Mouse (Mus musculus) myocyte (in vitro differentiated cells): Measurements from ENCODE around the gene 2510002D24Rik. TPM values are rescaled to one million over a fixed set of nuclear protein-coding genes. Genes with fewer than 3 reads are reported as not detected.
"Not testable (repeated sequence)": the region's sequence is repeated elsewhere in the genome, so short reads cannot be mapped to it uniquely, and the experiment has no call there.

Experiments
- H3K27me3 ChIP-seq: one replicate; pipeline ENCODE4 v1.6.1; 2011; ENCODE audit not compliant: control insufficient read depth, insufficient read depth, insufficient read length
- H3K36me3 ChIP-seq: one replicate; pipeline ENCODE4 v1.6.1; 2011; ENCODE audit not compliant: control insufficient read depth, insufficient read depth
- H3K4me2 ChIP-seq: one replicate; pipeline ENCODE4 v1.6.1; 2011; ENCODE audit warnings: low read depth, control low read depth
- H3K4me3 ChIP-seq: one replicate; pipeline ENCODE4 v1.5.1; 2011; ENCODE audit warnings: mild to moderate bottlenecking, control low read depth, moderate library complexity
- H3K79me2 ChIP-seq: one replicate; pipeline ENCODE4 v1.6.1; 2011; ENCODE audit not compliant: control insufficient read depth, insufficient read depth
- H3ac ChIP-seq: one replicate; pipeline ENCODE4 v1.6.1; 2011; ENCODE audit not compliant: control insufficient read depth, insufficient read length
- CEBPB ChIP-seq: IDR thresholded peaks from 2 replicates; pipeline ENCODE4 v1.6.1; 2011; ENCODE audit warnings: mild to moderate bottlenecking, moderate library complexity; ENCODE audit not compliant: poor library complexity, insufficient read depth, severe bottlenecking
- E2F4 ChIP-seq: IDR thresholded peaks from one replicate; pipeline ENCODE4 v1.6.1; 2011; ENCODE audit warnings: mild to moderate bottlenecking, control low read depth, moderate library complexity; ENCODE audit not compliant: insufficient read depth
- MAX ChIP-seq: IDR thresholded peaks from one replicate; pipeline ENCODE4 v1.6.1; 2011; ENCODE audit warnings: low read depth, mild to moderate bottlenecking, control low read depth
- MYOD1 ChIP-seq, 3 experiments: IDR thresholded peaks; one replicate each; pipeline ENCODE4 v1.6.1; 2011; ENCODE audit warnings: control low read depth in 2 of 3, low read depth in 2 of 3, mild to moderate bottlenecking in 2 of 3, moderate library complexity in 1 of 3; ENCODE audit not compliant: insufficient read length in 2 of 3, control insufficient read depth in 1 of 3
- MYOG ChIP-seq, 3 experiments: IDR thresholded peaks; one replicate each; pipeline ENCODE4 v1.6.1; 2011; ENCODE audit warnings: control low read depth in 2 of 3, low read depth in 2 of 3, mild to moderate bottlenecking in 2 of 3; ENCODE audit not compliant: insufficient read length in 2 of 3, control insufficient read depth in 1 of 3, insufficient read depth in 1 of 3
- POLR2A ChIP-seq: IDR thresholded peaks from one replicate; pipeline ENCODE4 v1.6.1; 2011; ENCODE audit warnings: low read depth, mild to moderate bottlenecking, control low read depth, moderate library complexity; ENCODE audit not compliant: insufficient read length
- POLR2AphosphoS2 ChIP-seq: IDR thresholded peaks from one replicate; pipeline ENCODE4 v1.6.1; 2011; ENCODE audit warnings: low read depth, control low read depth; ENCODE audit not compliant: insufficient read length
- REST ChIP-seq: IDR thresholded peaks from one replicate; pipeline ENCODE4 v1.6.1; 2011; ENCODE audit warnings: mild to moderate bottlenecking, control low read depth, moderate library complexity; ENCODE audit not compliant: insufficient read depth, insufficient read length
- SRF ChIP-seq: IDR thresholded peaks from one replicate; pipeline ENCODE4 v1.6.1; 2011; ENCODE audit warnings: low read depth; ENCODE audit not compliant: control insufficient read depth, insufficient read length
- TCF12 ChIP-seq: IDR thresholded peaks from one replicate; pipeline ENCODE4 v1.6.1; 2011; ENCODE audit warnings: mild to moderate bottlenecking, control low read depth; ENCODE audit not compliant: poor library complexity, insufficient read depth, severe bottlenecking
- TCF3 ChIP-seq: IDR thresholded peaks from one replicate; pipeline ENCODE4 v1.6.1; 2011; ENCODE audit warnings: low read depth, control low read depth; ENCODE audit not compliant: insufficient read length
- USF1 ChIP-seq: IDR thresholded peaks from one replicate; pipeline ENCODE4 v1.6.1; 2011; ENCODE audit warnings: low read depth, mild to moderate bottlenecking, control low read depth, moderate library complexity
- polyA plus RNA-seq: library from polyadenylated mRNA; unstranded; fragments of >200 nt; fragmentation: generic; extraction: Trizol; gene quantifications from one replicate; pipeline ENCODE4 v1.2.1, GENCODE M21; 2012; ENCODE audit warnings: missing spikeins

The 2510002D24Rik gene
- polyA plus RNA-seq, 1 experiment, result 1.2 TPM

GRCm38 (mm10) chr16:18829102-18829501, 7.3 kb upstream of the 2510002D24Rik start:
- no peak overlapping the region for H3ac ChIP-seq
- no peaks in the 10 kb centered on the region for H3K79me2 ChIP-seq
- no peaks in the 10 kb centered on the region for H3K27me3 ChIP-seq
- H3K4me2 ChIP-seq, result no peak overlapping the region
- no peak for TF ChIP-seq CEBPB
- no peak for TF ChIP-seq USF1
- no peak for TF ChIP-seq MAX
- TF ChIP-seq E2F4, result no peak
- TF ChIP-seq POLR2AphosphoS2, result no peak
- no peak for TF ChIP-seq TCF3
- no peak overlapping the region for H3K4me3 ChIP-seq
- peaks cover 83% of the 10 kb centered on the region for H3K36me3 ChIP-seq

- peaks cover 57% of the 10 kb centered on the region for H3K36me3 ChIP-seq
These were observed 2.9 kb upstream of the 2510002D24Rik start for GRCm38 (mm10) chr16:18833486-18833885.

GRCm38 (mm10) chr16:18836073-18836467, 308 bp upstream of the 2510002D24Rik start:
- Histone ChIP-seq H3ac (peak overlapping the region; percentile 34), H3K27me3 (no peaks in the 10 kb centered on the region), H3K36me3 (peaks cover 33% of the 10 kb centered on the region), H3K79me2 (no peaks in the 10 kb centered on the region), H3K4me3 (no peak overlapping the region), H3K4me2 (no peak overlapping the region)
- TF ChIP-seq SRF, result no peak
- no peak for TF ChIP-seq MYOD1 (IDR thresholded peaks at IDR 0.05; ENCODE audit: control insufficient read depth in 1 of 3, insufficient read length in 2 of 3, low read depth in 2 of 3)
- no peak for TF ChIP-seq REST
- no peak for TF ChIP-seq TCF12
- TF ChIP-seq POLR2A, result no peak
- no peak for TF ChIP-seq CEBPB
- TF ChIP-seq MAX, result no peak

More at GRCm38 (mm10) chr16:18833486-18833885, 2.9 kb upstream of the 2510002D24Rik start:
- Histone ChIP-seq H3K4me3 (no peak overlapping the region), H3K27me3 (no peaks in the 10 kb centered on the region), H3K79me2 (no peaks in the 10 kb centered on the region), H3ac (no peak overlapping the region), H3K4me2 (no peak overlapping the region)
- TF ChIP-seq SRF, result no peak
- no peak for TF ChIP-seq TCF12
- TF ChIP-seq POLR2A, result no peak
- no peak for TF ChIP-seq TCF3
- TF ChIP-seq MYOD1 (IDR thresholded peaks at IDR 0.05; ENCODE audit: control insufficient read depth in 1 of 3, insufficient read length in 2 of 3, low read depth in 2 of 3), result no peak
- no peak for TF ChIP-seq MAX
- no peak for TF ChIP-seq USF1
- TF ChIP-seq E2F4, result no peak
- TF ChIP-seq MYOG (IDR thresholded peaks at IDR 0.05; ENCODE audit: control insufficient read depth in 1 of 3, insufficient read depth in 1 of 3, insufficient read length in 2 of 3, low read depth in 2 of 3), result no peak
- TF ChIP-seq REST, result no peak
- TF ChIP-seq POLR2AphosphoS2, result no peak
- TF ChIP-seq CEBPB, result no peak

GRCm38 (mm10) chr16:18838346-18838745, 2.0 kb downstream of the 2510002D24Rik start:
- Histone ChIP-seq H3K36me3 (peaks cover 14% of the 10 kb centered on the region), H3K4me2 (no peak overlapping the region), H3K79me2 (no peaks in the 10 kb centered on the region), H3ac (no peak overlapping the region), H3K27me3 (no peaks in the 10 kb centered on the region), H3K4me3 (no peak overlapping the region)
- TF ChIP-seq MYOG (IDR thresholded peaks at IDR 0.05; ENCODE audit: control insufficient read depth in 1 of 3, insufficient read depth in 1 of 3, insufficient read length in 2 of 3, low read depth in 2 of 3), result no peak
- no peak for TF ChIP-seq E2F4
- TF ChIP-seq REST, result no peak
- TF ChIP-seq TCF3, result no peak
- no peak for TF ChIP-seq MYOD1 (IDR thresholded peaks at IDR 0.05; ENCODE audit: control insufficient read depth in 1 of 3, insufficient read length in 2 of 3, low read depth in 2 of 3)
- no peak for TF ChIP-seq TCF12
- no peak for TF ChIP-seq CEBPB
- TF ChIP-seq SRF, result no peak

GRCm38 (mm10) chr16:18846301-18846820, 10.0 kb downstream of the 2510002D24Rik start:
- TF ChIP-seq CEBPB (no peak), SRF (no peak), MYOD1 (IDR thresholded peaks at IDR 0.05; ENCODE audit: control insufficient read depth in 1 of 3, insufficient read length in 2 of 3, low read depth in 2 of 3) (no peak), USF1 (no peak), MYOG (IDR thresholded peaks at IDR 0.05; ENCODE audit: control insufficient read depth in 1 of 3, insufficient read depth in 1 of 3, insufficient read length in 2 of 3, low read depth in 2 of 3) (no peak), TCF3 (no peak), MAX (no peak), POLR2A (no peak), POLR2AphosphoS2 (no peak), E2F4 (no peak), REST (no peak), TCF12 (no peak)

GRCm38 (mm10) chr16:18849521-18850190, 13.3 kb downstream of the 2510002D24Rik start:
- not testable (repeated sequence) for H3K36me3 ChIP-seq, H3ac ChIP-seq, H3K27me3 ChIP-seq, H3K4me3 ChIP-seq, H3K79me2 ChIP-seq, H3K4me2 ChIP-seq

More at GRCm38 (mm10) chr16:18846301-18846820, 10.0 kb downstream of the 2510002D24Rik start:
- H3K79me2 ChIP-seq, result no peaks in the 10 kb centered on the region
- no peak overlapping the region for H3K4me2 ChIP-seq
- no peak overlapping the region for H3K4me3 ChIP-seq
- H3ac ChIP-seq, result no peak overlapping the region
- no peaks in the 10 kb centered on the region for H3K27me3 ChIP-seq
- no peaks in the 10 kb centered on the region for H3K36me3 ChIP-seq
